Mouse (Mus musculus) granulocyte monocyte progenitor cell, adult 5-6 weeks (primary cell): ENCODE results near the gene Spsb2. TPM values are rescaled to one million over a fixed set of nuclear protein-coding genes. Genes with fewer than 3 reads are reported as not detected.

Experiments
- ATAC-seq: replicated peaks from 2 replicates; pipeline ENCODE4 v1.8.0; 2016; ENCODE audit warnings: mild to moderate bottlenecking, moderate TSS enrichment, inconsistent platforms; ENCODE audit not compliant: poor library complexity, severe bottlenecking
- total RNA-seq, 2 experiments: library from RNA; stranded (forward) in 1 of 2; stranded (reverse) in 1 of 2; fragments of 200-712, 200-1000 nt in 1 of 2; fragments of >200 nt in 1 of 2; fragmentation: Nextera tagmentation in 1 of 2; gene quantifications; 2 replicates each; pipeline ENCODE4 v1.2.3; 2014 to 2017

Spsb2 gene
- total RNA-seq (2014; fragmentation: Nextera tagmentation) (3.1 and 5.2 TPM in 2 replicates), total RNA-seq (2017) (4.6 and 10.5 TPM in 2 replicates)

DNA sequence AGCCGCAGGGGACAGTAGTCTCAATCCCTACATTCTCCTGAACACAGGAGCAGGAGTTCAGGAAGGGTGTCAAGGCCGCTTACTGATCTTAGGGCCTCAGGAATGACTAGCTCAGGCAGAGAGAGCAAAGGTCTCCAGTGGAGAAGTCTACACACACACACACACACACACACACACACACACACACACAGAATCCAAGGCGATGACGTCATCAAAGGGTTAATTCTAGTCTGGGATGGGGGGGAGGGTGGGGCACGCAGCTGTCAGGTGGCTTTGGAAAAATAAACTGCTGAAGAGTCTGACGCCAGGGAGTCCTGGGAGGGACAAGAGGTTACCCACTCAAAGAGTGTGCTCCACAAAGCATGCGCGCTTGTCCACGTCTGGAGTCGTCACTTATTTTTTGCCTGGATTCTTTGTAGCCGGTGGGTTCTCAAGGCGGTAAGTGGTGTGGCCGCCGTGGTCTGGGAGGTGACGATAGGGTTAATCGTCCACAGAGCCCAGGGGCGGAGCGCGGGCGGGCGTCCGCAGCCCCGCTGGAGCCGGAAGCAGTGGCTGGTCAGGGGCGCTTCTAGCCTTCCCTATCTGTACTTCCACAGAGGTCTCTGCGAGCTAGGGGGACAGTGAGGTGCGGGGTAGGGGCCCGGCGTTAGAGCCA lies at the start of gene Spsb2:
TSS of gene Spsb2 (plus strand) at position 304 of the 655 bp plus-strand sequence.
- peak; percentile 47 for ATAC-seq

DNA sequence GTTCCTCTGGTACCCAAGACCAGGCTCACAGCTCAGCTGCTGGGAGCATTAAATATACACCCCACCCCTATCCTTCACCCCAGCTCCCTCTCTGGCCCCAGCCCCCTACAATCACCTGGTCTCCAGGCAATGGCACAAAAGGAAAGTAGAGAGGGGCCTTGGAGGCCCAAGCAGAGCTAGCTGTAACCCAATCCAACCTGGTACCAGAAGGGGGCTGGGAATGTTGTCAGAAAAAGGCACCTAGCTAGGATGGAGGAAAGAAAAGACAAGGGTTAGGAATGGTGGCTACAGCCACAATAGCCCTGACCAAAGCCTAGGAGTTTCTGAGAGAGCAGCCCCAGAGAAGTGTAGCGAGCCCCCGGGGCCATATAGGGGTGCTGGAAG lies 49.6 kb upstream of the Spsb2 start:
- ATAC-seq, result no peak

DNA sequence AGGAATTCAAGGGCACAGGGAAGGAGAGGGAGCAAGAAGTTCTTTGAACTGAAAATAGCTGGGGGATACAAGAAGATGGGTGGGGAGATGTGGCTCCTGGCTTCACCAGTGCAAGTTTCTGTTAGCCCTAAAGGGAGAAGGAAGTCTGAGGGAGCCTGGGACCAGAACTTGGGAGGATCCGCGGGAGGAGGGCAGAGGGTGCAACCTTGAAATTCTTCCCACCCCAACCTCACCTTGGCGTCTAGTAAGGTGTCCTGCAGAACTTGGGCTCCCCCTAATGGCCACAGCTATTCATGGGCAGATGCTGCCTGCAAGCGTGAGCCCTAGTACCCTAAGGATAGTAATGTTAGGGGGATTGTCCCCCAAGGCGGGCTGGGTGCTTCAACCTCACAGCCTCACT lies 49.2 kb upstream of the Spsb2 start:
- peak; percentile 87 for ATAC-seq

DNA sequence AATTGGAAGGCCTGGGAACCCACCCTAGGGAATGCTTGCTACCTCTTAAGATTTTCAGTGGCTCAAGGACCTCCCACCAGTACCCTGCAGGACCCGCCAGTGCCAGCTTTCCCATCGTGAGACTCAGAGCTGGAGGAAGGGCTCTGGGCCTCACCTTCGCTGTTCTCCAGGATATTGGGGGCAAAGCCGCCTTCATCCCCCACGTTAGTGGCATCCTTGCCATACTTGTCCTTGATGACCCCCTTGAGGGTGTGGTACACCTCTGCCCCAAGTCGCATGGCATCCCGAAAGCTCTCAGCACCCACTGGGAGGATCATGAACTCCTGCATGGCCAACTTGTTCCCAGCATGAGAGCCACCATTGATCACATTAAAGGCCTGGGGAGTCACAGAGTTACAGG lies 42.5 kb upstream of the Spsb2 start:
- ATAC-seq, result no peak

- no peak for ATAC-seq
These were observed 40.9 kb upstream of the Spsb2 start for GRCm38 (mm10) chr6:124767536-124767919.

DNA sequence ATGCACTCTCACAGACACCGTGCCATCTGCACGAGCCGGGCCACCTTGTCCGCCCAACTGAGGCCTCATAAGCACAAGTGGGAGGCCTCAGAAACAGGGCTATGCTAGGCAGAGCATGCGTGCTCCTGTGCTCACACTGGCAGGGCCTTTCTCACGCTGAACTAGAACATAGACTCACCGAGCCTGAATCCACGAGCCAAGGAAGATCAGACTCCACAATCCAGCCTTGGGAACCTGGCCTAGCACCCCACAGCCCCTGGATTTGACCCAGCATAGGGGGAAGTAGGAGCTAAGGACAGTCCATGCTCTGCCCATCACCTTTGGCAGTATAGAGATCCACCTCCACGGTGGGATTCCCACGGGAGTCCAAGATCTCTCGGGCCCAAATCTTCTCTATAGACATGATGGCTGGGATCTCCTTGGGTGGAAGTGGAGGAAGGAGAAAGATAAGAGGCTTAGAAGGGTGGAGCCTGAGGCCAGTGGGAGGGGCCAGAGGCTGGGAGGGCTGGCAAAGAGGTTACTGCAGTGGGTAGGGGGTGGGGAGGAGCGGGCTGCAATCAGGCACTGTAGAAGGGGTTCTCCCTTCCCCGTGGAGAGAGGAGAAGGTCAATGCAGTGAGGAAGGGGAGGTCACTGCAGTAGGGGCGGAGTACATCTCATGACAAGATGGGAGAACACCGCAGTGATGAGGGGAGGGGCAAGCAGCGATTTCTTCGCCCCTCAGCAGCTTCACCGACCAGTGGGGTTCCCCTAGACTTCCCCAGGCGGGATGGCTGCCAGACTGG lies 40.3 kb upstream of the Spsb2 start:
- peak; percentile 28 for ATAC-seq

DNA sequence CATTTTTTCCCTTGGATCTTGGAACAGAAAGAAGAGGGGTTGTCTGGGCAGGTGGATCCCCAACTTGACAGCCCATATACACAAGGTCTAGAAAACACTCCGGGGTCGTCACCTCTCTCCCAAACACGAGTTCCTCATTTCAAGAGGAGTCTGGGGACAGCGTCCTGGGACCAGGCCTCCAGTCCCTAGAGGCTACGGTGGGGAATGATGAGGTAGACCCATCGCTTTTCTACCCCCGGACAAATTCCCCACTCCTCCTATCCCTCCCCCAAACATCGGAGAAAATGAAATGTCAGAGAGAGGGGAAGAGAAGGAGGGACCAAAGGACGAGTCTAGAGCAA lies 39.8 kb upstream of the Spsb2 start:
- ATAC-seq, result peak; percentile 50

DNA sequence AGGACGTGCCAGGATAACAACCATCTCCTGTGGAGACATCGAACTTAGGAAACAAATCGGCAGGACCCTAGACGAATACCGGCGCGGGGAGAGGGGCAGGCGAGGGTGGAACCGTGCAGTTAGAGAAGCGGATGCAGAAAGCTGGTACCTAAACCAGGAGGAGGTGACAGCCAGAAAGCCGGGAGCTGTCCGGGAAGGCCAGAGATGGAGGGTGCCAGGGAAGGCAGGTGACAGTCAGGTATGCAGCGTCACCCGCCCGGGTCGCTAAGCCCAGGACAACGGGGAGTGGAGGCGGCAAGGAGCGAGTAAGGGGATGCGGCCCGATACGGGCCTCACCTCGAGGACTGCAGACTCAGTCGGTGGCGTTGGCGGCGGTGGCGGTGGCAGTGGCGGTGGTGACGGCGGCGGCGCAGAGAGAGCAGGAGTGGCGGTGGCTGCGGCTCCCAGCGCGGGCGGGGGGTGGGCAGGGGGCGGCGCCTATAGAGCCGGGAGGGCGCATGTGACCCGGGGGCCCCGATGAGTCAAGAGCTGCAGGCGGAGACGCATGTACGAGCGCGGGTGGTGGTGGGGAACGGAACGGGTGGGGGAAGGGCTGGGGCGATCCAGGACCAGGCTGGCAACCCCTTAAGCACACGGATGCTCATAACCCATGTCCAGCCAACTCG lies 39.2 kb upstream of the Spsb2 start, which contains the start of gene Eno2:
TSS of gene Eno2 (minus strand) at position 573 of the 665 bp plus-strand sequence.
- ATAC-seq, result peak; percentile 74

- ATAC-seq, result no peak
These were observed 38.4 kb upstream of the Spsb2 start for GRCm38 (mm10) chr6:124770013-124770412.

DNA sequence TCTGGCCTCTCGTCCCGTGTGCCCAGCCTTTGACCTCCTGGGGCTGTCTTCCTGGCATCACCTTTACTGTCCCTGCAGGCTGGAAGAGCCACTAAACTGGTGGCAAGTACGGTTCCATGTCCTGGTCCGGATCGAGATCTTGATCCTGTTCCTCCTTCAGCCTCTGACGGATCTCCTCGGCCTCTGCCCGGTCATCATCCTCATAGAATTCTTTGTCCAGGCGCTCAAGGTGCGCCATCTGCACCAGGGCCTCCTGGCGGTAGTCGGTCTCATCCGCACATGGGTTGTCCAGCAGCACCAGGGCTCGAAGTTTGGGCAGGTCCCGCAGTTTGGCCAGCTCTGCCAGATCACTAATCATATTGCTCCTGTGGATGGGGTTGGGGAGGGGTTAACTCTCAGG lies 38.0 kb upstream of the Spsb2 start:
- ATAC-seq, result no peak

GRCm38 (mm10) chr6:124779222-124779983 lies 29.1 kb upstream of the Spsb2 start, which contains the start of gene Lrrc23:
Gene Lrrc23 (minus strand): TSS chr6:124779727.
- peak; percentile 79 for ATAC-seq

DNA sequence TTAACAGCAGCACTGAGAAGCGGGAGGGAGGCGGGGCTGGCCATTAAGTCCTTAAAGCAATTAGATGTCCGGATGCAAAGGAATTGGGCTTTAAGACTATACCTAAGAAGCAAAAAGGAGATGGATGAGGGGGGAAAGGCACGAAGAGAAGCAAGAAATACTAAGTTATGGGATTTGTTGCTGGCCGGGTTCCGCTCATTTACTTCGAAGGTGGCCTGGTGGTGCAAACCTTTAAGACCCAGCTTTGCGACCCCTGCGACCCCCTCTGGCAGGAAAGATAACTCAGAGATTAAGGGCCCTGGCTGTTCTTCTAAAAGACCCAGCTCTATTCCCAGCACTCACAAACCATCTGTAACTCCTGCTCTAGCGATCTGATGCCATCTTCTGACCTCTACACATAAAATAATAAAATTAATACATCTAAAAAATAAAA lies 28.5 kb upstream of the Spsb2 start:
- ATAC-seq, result no peak

GRCm38 (mm10) chr6:124780917-124781316 lies 27.5 kb upstream of the Spsb2 start:
- ATAC-seq, result no peak

DNA sequence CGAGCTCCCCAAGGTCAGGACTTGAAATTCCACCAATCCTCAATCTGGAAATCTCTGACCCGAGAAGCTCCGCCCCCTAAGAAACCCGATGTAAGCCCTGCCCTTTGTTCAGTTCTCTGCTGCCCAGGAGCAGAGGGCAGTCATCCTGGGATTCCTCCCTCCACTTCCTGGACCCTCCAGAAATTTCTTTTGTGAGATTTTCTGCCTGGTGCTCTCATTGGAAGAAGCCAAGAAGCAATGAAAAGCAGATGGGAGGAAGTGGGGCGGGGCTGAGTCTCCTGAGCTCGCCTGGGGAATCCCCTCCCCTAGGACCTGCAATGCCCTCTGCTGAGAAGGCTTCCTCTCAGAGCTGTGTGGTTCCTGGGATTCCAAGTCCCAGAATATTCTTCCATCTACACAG lies 26.0 kb upstream of the Spsb2 start:
- ATAC-seq, result peak; percentile 46

DNA sequence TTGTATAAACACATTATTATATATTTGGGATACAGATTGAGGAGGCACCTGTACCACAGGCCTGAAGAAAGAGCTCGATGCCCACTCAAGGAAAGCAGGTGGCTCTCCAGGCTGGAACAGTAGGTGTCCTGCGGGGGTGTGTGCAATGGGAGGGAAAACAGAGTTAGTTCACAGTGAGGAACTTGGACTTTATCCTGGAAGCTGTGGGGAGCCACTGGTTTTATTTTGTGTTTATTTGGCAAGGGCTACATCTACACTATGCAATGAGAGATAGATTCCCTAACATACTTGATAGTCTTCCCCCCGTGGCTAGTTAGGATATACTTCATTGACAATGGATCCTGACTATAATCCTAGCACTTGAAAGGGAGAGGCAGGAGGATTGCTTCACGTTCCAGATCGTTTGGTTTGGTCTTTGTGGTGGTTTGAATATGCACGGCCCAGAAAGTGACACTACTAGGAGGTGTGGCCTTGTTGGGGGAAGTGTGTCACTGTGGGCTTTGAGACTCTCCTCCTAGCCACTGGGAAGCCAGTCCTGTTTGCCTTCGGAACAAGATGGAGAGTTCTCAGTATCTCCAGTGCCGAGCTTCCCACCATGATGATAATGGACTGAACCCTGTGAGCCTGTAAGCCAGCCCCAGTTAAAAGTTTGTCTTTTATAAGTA lies 21.6 kb upstream of the Spsb2 start:
- ATAC-seq, result peak; percentile 90

- no peak for ATAC-seq
These were observed 20.7 kb upstream of the Spsb2 start for GRCm38 (mm10) chr6:124787722-124788121.

DNA sequence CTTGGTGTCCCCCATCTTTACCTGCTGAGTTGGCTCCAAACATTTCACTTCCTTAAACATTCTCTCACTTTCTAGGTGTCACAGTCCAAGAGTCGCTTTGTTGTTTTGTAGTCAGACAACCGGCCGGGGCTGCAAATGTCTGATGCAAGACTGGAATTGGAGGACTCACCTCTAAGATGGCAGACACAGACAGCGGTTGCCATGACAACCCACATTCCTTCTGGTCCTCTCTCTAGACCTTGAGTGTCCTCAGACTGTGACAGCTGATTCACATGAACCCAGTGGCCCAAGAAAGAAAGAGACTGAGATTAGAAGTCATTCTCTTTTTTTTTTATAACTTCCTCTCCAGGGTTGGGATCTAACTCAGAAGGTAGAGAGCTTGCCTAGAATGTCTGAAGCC lies 18.9 kb upstream of the Spsb2 start:
- ATAC-seq, result no peak

DNA sequence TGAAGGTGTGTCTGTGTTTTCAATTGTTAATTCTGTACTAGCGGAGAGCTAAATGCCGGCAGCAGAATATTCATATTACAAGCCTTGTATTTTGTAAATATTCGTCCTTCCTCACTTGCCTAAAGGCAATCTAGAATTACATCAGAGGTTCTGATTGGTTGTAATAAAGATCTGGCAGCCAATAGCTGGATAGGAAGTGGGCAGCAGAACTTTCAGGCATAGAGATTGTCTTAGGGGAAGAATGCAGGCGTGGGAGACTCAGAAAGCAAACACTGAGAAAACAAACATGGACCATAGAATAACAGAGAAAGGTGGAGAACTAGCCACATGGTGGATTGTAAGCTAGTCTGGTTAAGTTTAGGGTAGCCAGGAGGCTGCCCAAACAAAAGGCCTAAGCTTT lies 18.3 kb upstream of the Spsb2 start:
- ATAC-seq, result 0 out of 2 replicates have a peak, but pooled peaks have one; percentile 28

GRCm38 (mm10) chr6:124791911-124792310 lies 16.6 kb upstream of the Spsb2 start:
- ATAC-seq, result no peak

- no peak for ATAC-seq
These were observed 12.7 kb upstream of the Spsb2 start for GRCm38 (mm10) chr6:124795781-124796180.
